Mouse (Mus musculus) MEL (cell line): ENCODE results near the gene Znrf3. TPM values are rescaled to one million over a fixed set of nuclear protein-coding genes. Genes with fewer than 3 reads are reported as not detected.
A peak's percentile ranks its signal among the peaks of the same experiment; 100 is the strongest.

Source experiments
- DNase-seq: peaks from one replicate; pipeline ENCODE4 v3.0.0; 2011; ENCODE audit warnings: low read depth, low spot score
- H3K27ac ChIP-seq: 2 replicates; pipeline ENCODE4 v1.5.1; 2012; ENCODE audit warnings: low read depth, mild to moderate bottlenecking, control low read depth, low read length, moderate library complexity; ENCODE audit not compliant: control insufficient read depth
- H3K27me3 ChIP-seq, 2 experiments: fragments of 150-350 bp in 1 of 2; sonication (generic) in 1 of 2; 2 replicates each; pipeline ENCODE4 v1.6.1; 2012; ENCODE audit warnings: low read length in 2 of 2, mild to moderate bottlenecking in 2 of 2, improper control_type of control experiment in 1 of 2, moderate library complexity in 1 of 2; ENCODE audit not compliant: insufficient read depth in 2 of 2, control insufficient read depth in 1 of 2
- H3K36me3 ChIP-seq, 2 experiments: 2 replicates each; pipeline ENCODE4 v1.6.1; 2012 to 2014; ENCODE audit warnings: low read length in 2 of 2, improper control_type of control experiment in 1 of 2, inconsistent platforms in 1 of 2, mild to moderate bottlenecking in 1 of 2; ENCODE audit not compliant: insufficient read depth in 2 of 2, control insufficient read depth in 1 of 2
- H3K4me1 ChIP-seq, 2 experiments: fragments of 150-350 bp in 1 of 2; sonication (generic) in 1 of 2; 2 replicates each; pipeline ENCODE4 v1.6.1; 2012; ENCODE audit warnings: low read length in 2 of 2, improper control_type of control experiment in 1 of 2, mild to moderate bottlenecking in 1 of 2; ENCODE audit not compliant: insufficient read depth in 2 of 2, control insufficient read depth in 1 of 2
- H3K4me3 ChIP-seq, 2 experiments: fragments of 150-350 bp in 1 of 2; sonication (generic) in 1 of 2; 2 replicates each; pipeline ENCODE4 v1.5.1; 2012; ENCODE audit warnings: low read depth in 2 of 2, low read length in 2 of 2, mild to moderate bottlenecking in 2 of 2, moderate library complexity in 2 of 2, control low read depth in 1 of 2, improper control_type of control experiment in 1 of 2; ENCODE audit not compliant: control insufficient read depth in 1 of 2, insufficient read depth in 1 of 2
- H3K79me2 ChIP-seq: 2 replicates; pipeline ENCODE4 v1.6.1; 2012; ENCODE audit warnings: mild to moderate bottlenecking, low read length, moderate library complexity; ENCODE audit not compliant: control insufficient read depth, poor library complexity, insufficient read depth
- H3K9ac ChIP-seq: 2 replicates; pipeline ENCODE4 v1.6.1; 2012; ENCODE audit warnings: low read depth, mild to moderate bottlenecking, control low read depth, low read length, moderate library complexity; ENCODE audit not compliant: control insufficient read depth, poor library complexity, severe bottlenecking
- H3K9me3 ChIP-seq: fragments of 150-350 bp; sonication (generic); replicated peaks from 2 replicates; pipeline ENCODE4 v1.6.1; 2012; ENCODE audit warnings: mild to moderate bottlenecking, low read length, improper control_type of control experiment, moderate library complexity; ENCODE audit not compliant: insufficient read depth
- CHD1 ChIP-seq: IDR thresholded peaks from 2 replicates; pipeline ENCODE4 v1.6.1; 2012; ENCODE audit warnings: low read depth, mild to moderate bottlenecking, inconsistent platforms, low read length, improper control_type of control experiment
- CHD2 ChIP-seq: IDR thresholded peaks from 2 replicates; pipeline ENCODE4 v1.6.1; 2011; ENCODE audit warnings: low read length, improper control_type of control experiment
- CTCF ChIP-seq, 3 experiments: IDR thresholded peaks in 2 of 3; conservative IDR thresholded peaks in 1 of 3; 2 replicates each; pipeline ENCODE4 v1.5.1; 2011 to 2012; ENCODE audit warnings: low read length in 3 of 3, low read depth in 2 of 3, mild to moderate bottlenecking in 2 of 3, improper control_type of control experiment in 1 of 3, inconsistent platforms in 1 of 3, mixed read lengths in 1 of 3, moderate library complexity in 1 of 3; ENCODE audit not compliant: control insufficient read depth in 1 of 3, insufficient read depth in 1 of 3, poor library complexity in 1 of 3, severe bottlenecking in 1 of 3
- E2F4 ChIP-seq: IDR thresholded peaks from 2 replicates; pipeline ENCODE4 v1.6.1; 2011; ENCODE audit warnings: low read depth, low read length, improper control_type of control experiment, borderline replicate concordance
- EP300 ChIP-seq, 2 experiments: IDR thresholded peaks; 2 replicates each; pipeline ENCODE4 v1.6.1; 2011; ENCODE audit warnings: improper control_type of control experiment in 2 of 2, low read length in 2 of 2, low read depth in 1 of 2, mild to moderate bottlenecking in 1 of 2
- HCFC1 ChIP-seq: IDR thresholded peaks from 2 replicates; pipeline ENCODE4 v1.6.1; 2012; ENCODE audit warnings: low read depth, mild to moderate bottlenecking, inconsistent platforms, low read length, improper control_type of control experiment, moderate library complexity
- JUND ChIP-seq: IDR thresholded peaks from 2 replicates; pipeline ENCODE4 v1.6.1; 2011; ENCODE audit warnings: low read depth, mild to moderate bottlenecking, improper control_type of control experiment, low read length
- KAT2A ChIP-seq: conservative IDR thresholded peaks from 2 replicates; pipeline ENCODE4 v1.6.1; 2012; ENCODE audit warnings: low read depth, low read length, improper control_type of control experiment, inconsistent platforms
- MAFK ChIP-seq: IDR thresholded peaks from 2 replicates; pipeline ENCODE4 v1.6.1; 2011; ENCODE audit warnings: low read depth, mild to moderate bottlenecking, low read length, improper control_type of control experiment, borderline replicate concordance
- MAX ChIP-seq: IDR thresholded peaks from 2 replicates; pipeline ENCODE4 v1.6.1; 2011; ENCODE audit warnings: low read length, improper control_type of control experiment
- MAZ ChIP-seq: IDR thresholded peaks from 2 replicates; pipeline ENCODE4 v1.6.1; 2012; ENCODE audit warnings: low read depth, mild to moderate bottlenecking, inconsistent platforms, low read length, improper control_type of control experiment
- MXI1 ChIP-seq: IDR thresholded peaks from 2 replicates; pipeline ENCODE4 v1.6.1; 2011; ENCODE audit warnings: mild to moderate bottlenecking, low read depth, low read length, improper control_type of control experiment
- MYC ChIP-seq: IDR thresholded peaks from 2 replicates; pipeline ENCODE4 v1.6.1; 2011; ENCODE audit warnings: low read depth, mild to moderate bottlenecking, low read length, improper control_type of control experiment, moderate library complexity
- POLR2A ChIP-seq, 2 experiments: IDR thresholded peaks; 2 replicates each; pipeline ENCODE4 v1.6.1; 2011 to 2012; ENCODE audit warnings: low read length in 2 of 2, mild to moderate bottlenecking in 2 of 2, control low read depth in 1 of 2, improper control_type of control experiment in 1 of 2, low read depth in 1 of 2, moderate library complexity in 1 of 2; ENCODE audit not compliant: control insufficient read depth in 1 of 2, insufficient read depth in 1 of 2, poor library complexity in 1 of 2
- POLR2AphosphoS2 ChIP-seq: IDR thresholded peaks from 2 replicates; pipeline ENCODE4 v1.6.1; 2011; ENCODE audit warnings: low read length, improper control_type of control experiment
- POLR2AphosphoS5 ChIP-seq: IDR thresholded peaks from 2 replicates; pipeline ENCODE4 v1.6.1; 2012; ENCODE audit warnings: low read depth, borderline replicate concordance, mild to moderate bottlenecking, inconsistent platforms, low read length, moderate library complexity, mixed read lengths
- RAD21 ChIP-seq: IDR thresholded peaks from 2 replicates; pipeline ENCODE4 v1.6.1; 2011; ENCODE audit warnings: mild to moderate bottlenecking, low read depth, low read length, improper control_type of control experiment
- SMC3 ChIP-seq: IDR thresholded peaks from 2 replicates; pipeline ENCODE4 v1.6.1; 2011; ENCODE audit warnings: low read depth, low read length, improper control_type of control experiment
- TAL1 ChIP-seq: IDR thresholded peaks from 2 replicates; pipeline ENCODE4 v1.6.1; 2012; ENCODE audit warnings: mild to moderate bottlenecking, inconsistent platforms, low read length, moderate library complexity, mixed read lengths
- UBTF ChIP-seq: IDR thresholded peaks from 2 replicates; pipeline ENCODE4 v1.6.1; 2012; ENCODE audit warnings: low read depth, mild to moderate bottlenecking, inconsistent platforms, low read length, improper control_type of control experiment, moderate library complexity, borderline replicate concordance; ENCODE audit not compliant: insufficient read depth
- USF2 ChIP-seq, 2 experiments: IDR thresholded peaks; 2 replicates each; pipeline ENCODE4 v1.6.1; 2011 to 2012; ENCODE audit warnings: improper control_type of control experiment in 2 of 2, low read length in 2 of 2, borderline replicate concordance in 1 of 2, inconsistent platforms in 1 of 2, low read depth in 1 of 2, mild to moderate bottlenecking in 1 of 2; ENCODE audit not compliant: insufficient read depth in 1 of 2
- ZC3H11A ChIP-seq: IDR thresholded peaks from 2 replicates; pipeline ENCODE4 v1.6.1; 2012; ENCODE audit warnings: low read depth, mild to moderate bottlenecking, inconsistent platforms, low read length, improper control_type of control experiment
- ZKSCAN1 ChIP-seq: IDR thresholded peaks from 2 replicates; pipeline ENCODE4 v1.6.1; 2012; ENCODE audit warnings: low read depth, mild to moderate bottlenecking, inconsistent platforms, low read length, improper control_type of control experiment, moderate library complexity
- ZMIZ1 ChIP-seq: IDR thresholded peaks from 2 replicates; pipeline ENCODE4 v1.6.1; 2012; ENCODE audit warnings: low read depth, mild to moderate bottlenecking, inconsistent platforms, low read length, improper control_type of control experiment, moderate library complexity
- polyA plus RNA-seq, 2 experiments: library from polyadenylated mRNA; stranded (reverse) in 1 of 2; unstranded in 1 of 2; fragments of >175 nt in 1 of 2; fragments of >200 nt in 1 of 2; gene quantifications; 2 replicates each; pipeline versions ENCODE4 v1.2.1 to v1.2.4; 2012; ENCODE audit warnings: low replicate concordance in 2 of 2, low read depth in 1 of 2; ENCODE audit not compliant: insufficient read length in 2 of 2, insufficient read depth in 1 of 2, missing spikeins in 1 of 2
- total RNA-seq: library from RNA; depleted of rRNA; stranded (reverse); fragments of 300-350 nt; gene quantifications from 2 replicates; pipeline ENCODE4 v1.2.3, GENCODE M21; 2012

Gene Znrf3
- total and polyA plus RNA-seq, 3 experiments, result 9.0 to 9.2 TPM; not detected in 1

DNA sequence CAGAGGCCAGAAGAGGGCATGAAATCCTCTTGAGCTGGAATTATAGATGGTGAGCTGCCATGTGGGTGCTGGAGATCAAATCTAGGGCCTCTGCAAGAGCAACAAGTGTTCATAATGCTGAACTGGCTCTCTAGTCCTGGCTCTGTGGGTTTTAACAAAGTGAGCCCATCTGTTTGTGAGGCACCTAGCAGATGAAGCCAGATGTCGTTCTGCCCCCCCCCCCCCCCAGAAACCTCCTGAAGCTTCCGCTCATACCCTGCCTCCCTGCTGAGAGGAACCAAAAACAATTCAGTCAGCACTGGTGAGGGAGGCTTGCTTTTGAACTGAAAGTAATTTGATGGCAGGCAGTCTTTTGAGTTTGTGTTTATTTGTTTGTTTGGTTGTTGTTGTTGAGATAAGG lies 23.8 kb upstream of the Znrf3 start:
- Histone ChIP-seq H3K79me2 (no peaks in the 10 kb centered on the region), H3K27ac (no peak overlapping the region), H3K27me3 (no peaks in the 10 kb centered on the region; a peak in 1 of 4 replicates), H3K4me3 (no peak overlapping the region)
- DNase-seq, result no peak
- TF ChIP-seq TAL1, result no peak
- no peak for TF ChIP-seq POLR2AphosphoS5
- TF ChIP-seq USF2 (IDR thresholded peaks at IDR 0.05; ENCODE audit: borderline replicate concordance in 1 of 2, insufficient read depth in 1 of 2, low read depth in 1 of 2, low read length in 2 of 2), result no peak
- TF ChIP-seq POLR2AphosphoS2, result no peak
- TF ChIP-seq, all 39 proteins: peak for 0
- Histone ChIP-seq H3K36me3 (no peaks in the 10 kb centered on the region), H3K4me1 (no peaks in the 10 kb centered on the region), H3K9ac (no peak overlapping the region), H3K9me3 (no peaks in the 10 kb centered on the region)

DNA sequence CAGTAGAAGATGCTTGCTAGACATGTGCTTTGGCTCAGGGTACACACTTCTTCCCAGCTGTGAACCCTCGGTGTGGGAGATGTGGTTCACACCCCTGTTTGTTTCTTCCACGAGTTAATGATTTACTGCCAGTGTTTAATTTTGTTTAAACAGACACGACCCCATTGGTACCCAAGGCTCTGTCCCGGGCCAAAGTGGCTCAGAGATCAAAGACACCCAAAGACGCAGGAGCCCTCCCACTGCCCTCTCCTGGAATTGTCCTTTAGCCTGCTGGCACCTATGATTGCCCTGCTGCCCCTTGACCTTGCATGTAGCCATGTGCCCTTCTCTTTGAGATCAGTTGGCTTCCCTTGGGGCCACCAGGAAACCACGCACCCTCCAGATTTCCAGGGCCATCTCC lies 7.3 kb upstream of the Znrf3 start:
- no peaks in the 10 kb centered on the region for H3K4me1 ChIP-seq

DNA sequence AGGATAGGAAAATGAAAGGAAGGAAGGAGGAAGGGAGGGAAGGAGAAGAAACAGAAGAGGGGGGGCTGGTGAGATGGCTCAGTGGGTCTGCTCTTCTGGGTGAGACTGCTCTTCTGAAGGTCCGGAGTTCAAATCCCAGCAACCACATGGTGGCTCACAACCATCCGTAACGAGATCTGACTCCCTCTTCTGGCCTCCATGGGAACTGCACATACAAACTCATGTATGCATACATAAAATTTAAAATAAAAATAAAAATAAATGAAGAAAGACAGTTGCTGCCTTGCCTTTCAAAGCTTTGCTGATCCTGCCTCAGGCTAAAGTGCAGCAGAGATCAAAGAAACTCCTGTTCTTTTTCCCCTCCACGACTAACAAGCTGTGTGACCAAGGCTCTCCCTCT lies 6.7 kb upstream of the Znrf3 start:
- peak; percentile 49 for TF ChIP-seq ZC3H11A
- TF ChIP-seq JUND, result no peak
- TF ChIP-seq KAT2A, result no peak
- TF ChIP-seq ZKSCAN1, result no peak
- peak; percentile 53 for TF ChIP-seq RAD21
- 0 out of 2 replicates have a peak, but pooled peaks have one; percentile 49 for TF ChIP-seq MYC
- TF ChIP-seq CTCF (IDR thresholded peaks at IDR 0.05 in 2 of 3, conservative IDR thresholded peaks at IDR 0.05 in 1 of 3; ENCODE audit: control insufficient read depth in 1 of 3, insufficient read depth in 1 of 3, low read depth in 2 of 3, low read length in 3 of 3, poor library complexity in 1 of 3, severe bottlenecking in 1 of 3), result peak; percentile 34 to 63 (median 55)
- peak; percentile 67 for TF ChIP-seq SMC3
- DNase-seq, result peak; percentile 59

More for the DNA sequence above, 7.3 kb upstream of the Znrf3 start:
- Histone ChIP-seq H3K79me2 (no peaks in the 10 kb centered on the region), H3K9me3 (no peaks in the 10 kb centered on the region), H3K27ac (no peak overlapping the region), H3K4me3 (no peak overlapping the region), H3K9ac (no peak overlapping the region), H3K27me3 (peaks cover 2 to 5% of the 10 kb centered on the region in 2 experiments; a peak in 3 of 4 replicates), H3K36me3 (no peaks in the 10 kb centered on the region)
- DNase-seq, result no peak
- TF ChIP-seq HCFC1, result no peak
- no peak for TF ChIP-seq EP300 (IDR thresholded peaks at IDR 0.05; ENCODE audit: low read depth in 1 of 2, low read length in 2 of 2)
- TF ChIP-seq ZMIZ1, result no peak
- no peak for TF ChIP-seq MAZ
- no peak for TF ChIP-seq UBTF
- no peak for TF ChIP-seq CHD1
- TF ChIP-seq MAX, result no peak
- no peak for TF ChIP-seq MAFK
- no peak for TF ChIP-seq POLR2AphosphoS2
- TF ChIP-seq CHD2, result no peak
- TF ChIP-seq E2F4, result no peak
- no peak for TF ChIP-seq KAT2A
- TF ChIP-seq POLR2A (IDR thresholded peaks at IDR 0.05; ENCODE audit: control insufficient read depth in 1 of 2, insufficient read depth in 1 of 2, low read depth in 1 of 2, low read length in 2 of 2, poor library complexity in 1 of 2), result no peak
- TF ChIP-seq USF2 (IDR thresholded peaks at IDR 0.05; ENCODE audit: borderline replicate concordance in 1 of 2, insufficient read depth in 1 of 2, low read depth in 1 of 2, low read length in 2 of 2), result no peak
- no peak for TF ChIP-seq MXI1
- TF ChIP-seq POLR2AphosphoS5, result no peak
- no peak for TF ChIP-seq SMC3
- TF ChIP-seq MYC, result no peak

More for the DNA sequence above, 6.7 kb upstream of the Znrf3 start:
- Histone ChIP-seq H3K36me3 (no peaks in the 10 kb centered on the region), H3K4me3 (no peak overlapping the region), H3K79me2 (no peaks in the 10 kb centered on the region), H3K9me3 (no peaks in the 10 kb centered on the region), H3K27ac (no peak overlapping the region), H3K4me1 (no peaks in the 10 kb centered on the region), H3K9ac (no peak overlapping the region), H3K27me3 (peaks cover 2 to 5% of the 10 kb centered on the region in 2 experiments; a peak in 3 of 4 replicates)
